Mouse (Mus musculus) layer of hippocampus, postnatal 25 days (tissue): ENCODE measurements around the gene Impdh2. TPM values are rescaled to one million over a fixed set of nuclear protein-coding genes. Genes with fewer than 3 reads are reported as not detected.
"Not testable (repeated sequence)": the region's sequence is repeated elsewhere in the genome, so short reads cannot be mapped to it uniquely, and the experiment has no call there.

ENCODE experiments used
- DNase-seq, 2 experiments: peaks; one replicate each; pipeline ENCODE4 v3.0.0; 2022; ENCODE audit warnings: mixed read lengths in 2 of 2, low spot score in 1 of 2; ENCODE audit errors: extremely low spot score in 1 of 2
- microRNA-seq, 2 experiments: library from miRNA; unstranded; fragments of <30 nt; microRNA quantifications; one replicate each; pipeline ENCODE4 v1.2.0; 2021
- total RNA-seq, 2 experiments: library from RNA; stranded (reverse); gene quantifications; 2 replicates each; pipeline ENCODE4 v1.2.3; 2021

Gene Impdh2
- total RNA-seq, 2 experiments from 2014 or later: 60.1 to 62.8 TPM

GRCm38 (mm10) chr9:108599021-108599566, 39.0 kb downstream of the Impdh2 start:
- no peak for DNase-seq

GRCm38 (mm10) chr9:108600011-108600410, 39.9 kb downstream of the Impdh2 start:
- no peak for DNase-seq

- no peak for DNase-seq
These were observed 41.9 kb downstream of the Impdh2 start for GRCm38 (mm10) chr9:108601986-108602385.

- not testable (repeated sequence) for DNase-seq
These were observed 47.8 kb downstream of the Impdh2 start for GRCm38 (mm10) chr9:108607929-108608328.

- DNase-seq: no peak
These were observed 48.8 kb downstream of the Impdh2 start for GRCm38 (mm10) chr9:108608889-108609288.

GRCm38 (mm10) chr9:108611488-108611887, 51.4 kb downstream of the Impdh2 start:
- no peak for DNase-seq

Small RNAs within 50 kb of the gene (microRNA-seq; reads per million reads assigned to microRNA genes)
- gene Gm24083 (0 reads per million in 2 experiments), gene Mir191 (0 reads per million in 2 experiments), gene Mir425 (1,030 to 1,035 reads per million in 2 experiments)

Other genes starting within 250 kb of the Impdh2 start
- gene Gpx1, start 221.4 kb upstream of the Impdh2 start, total RNA-seq: 10 to 100 TPM; 64.8 to 76.7 TPM
- 100 to 1,000 TPM; 102 to 108 TPM for gene Usp4, start 212.4 kb upstream of the Impdh2 start, total RNA-seq
- gene 1700102P08Rik, start 167.5 kb upstream of the Impdh2 start, total RNA-seq: 1 to 10 TPM; 1.4 to 2.4 TPM
- gene Ccdc36, start 131.8 kb upstream of the Impdh2 start, total RNA-seq: under 1 TPM; 0.10 to 0.16 TPM
- gene BC048562, start 123.8 kb upstream of the Impdh2 start, total RNA-seq: not detected
- 10 to 100 TPM; 28.4 to 41.1 TPM for gene Ccdc71, start 99.8 kb upstream of the Impdh2 start, total RNA-seq
- gene Klhdc8b, start 98.7 kb upstream of the Impdh2 start, total RNA-seq: 10 to 100 TPM; 17.6 to 21.3 TPM
- 10 to 100 TPM; 25.9 to 27.8 TPM for gene Lamb2, start 80.5 kb upstream of the Impdh2 start, total RNA-seq
- gene Usp19, start 69.7 kb upstream of the Impdh2 start, total RNA-seq: 100 to 1,000 TPM; 127 to 155 TPM
- gene Qars, start 52.6 kb upstream of the Impdh2 start, total RNA-seq: 10 to 100 TPM; 76.6 to 82.5 TPM
- 100 to 1,000 TPM; 133 to 142 TPM for gene Qrich1, start 43.5 kb upstream of the Impdh2 start, total RNA-seq
- gene Ndufaf3, start 7.1 kb downstream of the Impdh2 start, total RNA-seq: 10 to 100 TPM; 54.3 to 70.4 TPM
- 100 to 1,000 TPM in 1 of 2 experiments, 10 to 100 TPM in 1; 95.4 to 107 TPM for gene Dalrd3, start 9.6 kb downstream of the Impdh2 start, total RNA-seq
- 100 to 1,000 TPM; 116 to 134 TPM for gene Wdr6, start 18.5 kb downstream of the Impdh2 start, total RNA-seq
- gene P4htm, start 37.4 kb downstream of the Impdh2 start, total RNA-seq: 10 to 100 TPM; 92.0 to 97.8 TPM
- gene Arih2, start 89.1 kb downstream of the Impdh2 start, total RNA-seq: 10 to 100 TPM; 49.3 to 53.9 TPM
- 10 to 100 TPM; 18.2 to 18.4 TPM for gene Slc25a20, start 101.8 kb downstream of the Impdh2 start, total RNA-seq
- 10 to 100 TPM; 38.7 to 38.8 TPM for gene Prkar2a, start 129.0 kb downstream of the Impdh2 start, total RNA-seq
- gene Ip6k2, start 223.5 kb downstream of the Impdh2 start, total RNA-seq: 100 to 1,000 TPM; 203 to 244 TPM
- gene Nckipsd, start 248.1 kb downstream of the Impdh2 start, total RNA-seq: 10 to 100 TPM; 64.9 to 68.1 TPM